Mouse (Mus musculus) midbrain, embryonic 11.5 days (tissue): ENCODE measurements around the gene Exd2. TPM values are rescaled to one million over a fixed set of nuclear protein-coding genes. Genes with fewer than 3 reads are reported as not detected.
"Not testable (repeated sequence)": the region's sequence is repeated elsewhere in the genome, so short reads cannot be mapped to it uniquely, and the experiment has no call there.

ENCODE experiments used
- ATAC-seq: fragments of 200-750 bp; cut with Nextera tagmentation; 2 replicates; pipeline ENCODE4 v1.8.0; 2017; ENCODE audit warnings: moderate TSS enrichment, moderate library complexity; ENCODE audit not compliant: low FRiP score
- DNase-seq: peaks from one replicate; pipeline ENCODE4 v3.0.0; 2015; ENCODE audit warnings: low spot score; ENCODE audit errors: missing footprints
- H3K27ac ChIP-seq: fragments of 300-500 bp; sonication (generic); 2 replicates; pipeline ENCODE4 v1.5.1; 2014; ENCODE audit warnings: low read depth, low read length
- H3K27me3 ChIP-seq: fragments of 300-500 bp; sonication (generic); 2 replicates; pipeline ENCODE4 v1.6.1; 2014; ENCODE audit warnings: mild to moderate bottlenecking, low read length, moderate library complexity, mixed read lengths; ENCODE audit not compliant: control insufficient read depth, insufficient read depth
- H3K36me3 ChIP-seq: fragments of 300-500 bp; sonication (generic); 2 replicates; pipeline ENCODE4 v1.6.1; 2014; ENCODE audit warnings: mild to moderate bottlenecking, low read length, moderate library complexity, mixed read lengths; ENCODE audit not compliant: control insufficient read depth, insufficient read depth
- H3K4me1 ChIP-seq: fragments of 300-500 bp; sonication (generic); 2 replicates; pipeline ENCODE4 v1.6.1; 2014; ENCODE audit warnings: low read length; ENCODE audit not compliant: control insufficient read depth, insufficient read depth
- H3K4me2 ChIP-seq: fragments of 300-500 bp; sonication (generic); 2 replicates; pipeline ENCODE4 v1.6.1; 2014; ENCODE audit warnings: mild to moderate bottlenecking, moderate library complexity
- H3K4me3 ChIP-seq: fragments of 300-500 bp; sonication (generic); 2 replicates; pipeline ENCODE4 v1.5.1; 2014; ENCODE audit warnings: low read depth, low read length
- H3K9ac ChIP-seq: fragments of 300-500 bp; sonication (generic); 2 replicates; pipeline ENCODE4 v1.6.1; 2014; ENCODE audit warnings: low read length
- H3K9me3 ChIP-seq: fragments of 300-500 bp; sonication (generic); 2 replicates; pipeline ENCODE4 v1.6.1; 2016; ENCODE audit warnings: low read length; ENCODE audit not compliant: control insufficient read depth
- WGBS: fragments of 180-500 bp; shearing (Covaris S2); extraction: QIAGEN DNeasy Blood & Tissue Kit; methylation state at CpG from one replicate; pipeline ENCODE4 v1.1.7; 2014; 5-methylcytosine and 5-hydroxymethylcytosine counted together
- polyA plus RNA-seq: library from polyadenylated mRNA; unstranded; fragments of >200 nt; fragmentation: Nextera tagmentation; extraction: Ambion mirVana; gene quantifications from 2 replicates; pipeline ENCODE4 v1.2.1, GENCODE M21; 2014

The Exd2 gene
- polyA plus RNA-seq, 1 experiment from 2014 or later: 40.3 TPM

GRCm38 (mm10) chr12:80437051-80437675 lies 25.7 kb upstream of the Exd2 start:
- no peaks in the 10 kb centered on the region for H3K27me3 ChIP-seq
- ATAC-seq (no peak), DNase-seq (peak; percentile 93)
- peaks cover 9% of the 10 kb centered on the region; the same call in 1 of the 2 replicates for H3K4me1 ChIP-seq
- H3K36me3 ChIP-seq: no peaks in the 10 kb centered on the region
- peak overlapping the region; percentile 94 for H3K9ac ChIP-seq
- WGBS: 23% methylated on average over 4 of the region's 4 CpGs
- H3K4me2 ChIP-seq: peak overlapping the region; percentile 68
- peak overlapping the region; percentile 96 for H3K27ac ChIP-seq
- no peaks in the 10 kb centered on the region for H3K9me3 ChIP-seq
- peak overlapping the region; percentile 88 for H3K4me3 ChIP-seq

DNA sequence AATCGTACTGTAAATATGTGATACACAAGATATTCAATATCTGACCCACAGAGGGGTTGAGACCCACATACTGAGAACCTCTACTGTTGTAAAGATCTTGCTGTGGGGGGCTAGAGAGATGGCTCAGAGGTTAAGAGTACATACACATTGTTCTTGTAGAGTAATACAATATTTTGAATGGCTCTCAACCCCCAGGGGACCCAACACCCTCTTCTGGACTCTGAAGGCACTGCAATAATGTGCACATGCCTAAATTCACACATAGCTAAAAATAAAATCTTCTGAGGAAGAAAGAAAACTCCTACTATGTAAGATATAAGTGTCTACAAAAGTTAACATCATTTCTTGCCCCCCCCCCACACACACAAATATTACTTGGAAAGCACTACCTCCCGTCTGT lies 21.9 kb upstream of the Exd2 start:
- ATAC-seq: no peak
- H3K9me3 ChIP-seq: no peaks in the 10 kb centered on the region
- no peaks in the 10 kb centered on the region for H3K27me3 ChIP-seq
- H3K27ac ChIP-seq: no peak overlapping the region
- no peak overlapping the region for H3K4me2 ChIP-seq
- H3K36me3 ChIP-seq: no peaks in the 10 kb centered on the region
- no peak overlapping the region for H3K9ac ChIP-seq
- peaks cover 4% of the 10 kb centered on the region; the same call in 1 of the 2 replicates for H3K4me1 ChIP-seq
- whole genome bisulfite sequencing: 74% methylated on average over 2 of the region's 2 CpGs
- peak; percentile 45 for DNase-seq
- H3K4me3 ChIP-seq: no peak overlapping the region

DNA sequence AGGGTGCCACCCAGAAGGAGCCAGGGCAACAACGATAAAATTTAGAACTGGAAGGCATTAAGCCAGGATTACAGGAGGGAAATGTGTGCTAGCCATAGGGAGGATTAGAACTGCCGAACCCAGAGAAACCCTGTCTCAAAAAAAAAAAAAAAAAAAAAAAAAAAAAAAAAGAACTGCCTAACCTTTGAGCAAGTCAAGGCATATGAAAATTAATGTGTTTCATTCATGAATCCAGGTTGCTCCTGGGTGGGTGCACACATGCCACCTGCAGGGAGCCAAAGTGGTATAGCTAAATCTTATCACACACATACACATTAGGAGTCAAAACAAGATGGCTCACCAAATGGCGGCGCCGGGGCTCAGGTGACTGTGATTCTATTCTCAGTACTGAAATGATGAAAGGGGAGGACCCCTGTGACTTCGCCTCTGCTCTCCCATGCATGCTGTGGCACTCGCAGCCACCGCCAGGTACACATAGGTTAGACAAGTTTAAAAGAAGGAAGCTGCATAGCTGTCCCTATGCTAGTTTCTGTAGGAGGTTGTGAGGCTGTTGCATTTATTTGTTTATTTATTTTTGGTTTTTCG lies 18.3 kb upstream of the Exd2 start:
- Histone ChIP-seq H3K27me3 (no peaks in the 10 kb centered on the region), H3K9ac (no peak overlapping the region), H3K27ac (no peak overlapping the region), H3K4me1 (no peaks in the 10 kb centered on the region), H3K36me3 (no peaks in the 10 kb centered on the region), H3K9me3 (no peaks in the 10 kb centered on the region), H3K4me2 (no peak overlapping the region), H3K4me3 (no peak overlapping the region)
- WGBS: 87% methylated on average over 9 of the region's 9 CpGs
- DNase-seq (peak; percentile 4), ATAC-seq (no peak)

DNA sequence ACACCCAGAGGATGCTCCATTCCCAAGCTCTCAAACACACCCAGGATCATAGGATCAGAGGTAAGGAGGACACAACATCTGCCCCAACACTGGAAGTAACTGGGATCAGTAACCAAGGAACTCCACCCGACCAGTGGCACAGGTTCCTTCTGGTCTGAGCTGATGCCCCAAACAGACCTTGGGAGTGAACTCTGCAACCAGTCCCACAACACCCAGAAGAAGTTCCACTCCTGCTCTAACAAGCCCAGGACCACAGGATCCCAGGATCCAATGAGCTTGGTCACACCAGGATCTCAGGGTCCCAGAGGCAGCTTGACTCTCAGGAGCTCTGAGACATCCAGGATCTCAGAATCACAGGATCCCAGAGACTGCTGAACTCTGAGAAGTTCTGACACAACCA lies 9.4 kb upstream of the Exd2 start:
- Histone ChIP-seq H3K4me2 (no peak overlapping the region), H3K36me3 (no peaks in the 10 kb centered on the region), H3K27ac (no peak overlapping the region), H3K9ac (no peak overlapping the region), H3K4me3 (no peak overlapping the region), H3K4me1 (no peaks in the 10 kb centered on the region), H3K9me3 (no peaks in the 10 kb centered on the region), H3K27me3 (no peaks in the 10 kb centered on the region)
- DNase-seq (no peak), ATAC-seq (no peak)
- 87% methylated on average over 1 of the region's 1 CpGs for WGBS

DNA sequence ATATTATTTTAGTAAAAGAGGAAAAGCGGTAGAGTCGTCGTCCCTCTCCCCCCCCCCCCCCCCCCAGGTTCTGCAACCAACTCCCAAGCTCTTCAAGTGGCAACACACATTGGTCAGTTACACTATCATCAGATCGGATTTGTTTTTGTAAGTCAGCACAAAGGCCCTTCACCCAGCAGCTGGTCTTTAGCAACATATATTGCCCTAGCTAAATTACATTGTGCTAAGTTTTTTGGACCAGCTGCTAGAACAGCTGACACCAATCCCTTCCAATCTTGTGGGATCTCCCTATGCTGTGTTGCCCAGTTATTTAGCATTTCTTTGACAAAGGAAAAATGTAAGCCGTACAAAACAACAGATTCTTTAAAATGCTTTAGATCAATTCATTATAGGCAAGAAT lies 4.9 kb upstream of the Exd2 start:
- Histone ChIP-seq H3K4me3 (no peak overlapping the region), H3K9ac (no peak overlapping the region), H3K4me1 (no peaks in the 10 kb centered on the region), H3K27me3 (no peaks in the 10 kb centered on the region), H3K36me3 (no peaks in the 10 kb centered on the region), H3K9me3 (no peaks in the 10 kb centered on the region), H3K27ac (no peak overlapping the region), H3K4me2 (no peak overlapping the region)
- WGBS: 78% methylated on average over 5 of the region's 5 CpGs
- no peak for ATAC-seq
- DNase-seq: no peak

DNA sequence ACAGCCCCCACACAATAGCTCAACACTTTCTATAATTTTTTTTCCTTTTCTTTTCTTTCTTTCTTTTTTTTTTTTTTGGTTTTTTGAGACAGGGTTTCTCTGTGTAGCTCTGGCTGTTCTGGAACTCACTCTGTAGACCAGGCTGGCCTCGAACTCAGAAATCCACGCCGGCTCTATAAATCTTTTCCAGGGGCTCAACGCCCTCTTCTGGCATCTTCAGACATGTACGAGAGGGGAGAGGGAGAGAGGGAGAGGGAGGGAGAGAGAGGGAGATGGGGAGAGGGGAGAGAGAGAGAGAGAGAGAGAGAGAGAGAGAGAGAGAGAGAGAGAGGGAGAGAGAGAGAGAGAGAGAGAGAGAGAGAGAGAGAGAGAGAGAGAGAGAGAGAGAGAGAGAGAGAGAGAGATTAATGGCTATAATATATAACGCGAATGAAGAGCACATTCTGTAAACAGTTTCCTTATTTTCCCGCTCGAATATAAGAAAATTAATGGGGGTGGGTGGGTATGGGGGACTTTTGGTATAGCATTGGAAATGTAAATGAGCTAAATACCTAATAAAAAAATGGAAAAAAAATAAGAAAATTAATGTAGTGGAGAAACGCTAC lies 501 bp upstream of the Exd2 start:
- not testable (repeated sequence) for DNase-seq, H3K27ac ChIP-seq, ATAC-seq

GRCm38 (mm10) chr12:80463666-80464269 lies 873 bp downstream of the Exd2 start:
- Histone ChIP-seq H3K9ac (peak overlapping the region; percentile 90), H3K4me2 (peak overlapping the region; percentile 55), H3K27ac (no peak overlapping the region; the same call in 1 of the 2 replicates), H3K4me3 (peak overlapping the region; percentile 90), H3K36me3 (no peaks in the 10 kb centered on the region), H3K27me3 (no peaks in the 10 kb centered on the region), H3K9me3 (no peaks in the 10 kb centered on the region), H3K4me1 (no peaks in the 10 kb centered on the region; the same call in 1 of the 2 replicates)
- WGBS: 6% methylated on average over 17 of the region's 17 CpGs
- DNase-seq: peak; percentile 82
- no peak for ATAC-seq

More for the DNA sequence above, 501 bp upstream of the Exd2 start:
- not testable (repeated sequence) for H3K36me3 ChIP-seq, H3K4me1 ChIP-seq, H3K9me3 ChIP-seq, H3K27me3 ChIP-seq
- peak overlapping the region; percentile 55 for H3K4me2 ChIP-seq
- H3K9ac ChIP-seq: peak overlapping the region; percentile 90
- peak overlapping the region; percentile 90 for H3K4me3 ChIP-seq
- 9% methylated on average over 10 of the region's 10 CpGs for WGBS

DNA sequence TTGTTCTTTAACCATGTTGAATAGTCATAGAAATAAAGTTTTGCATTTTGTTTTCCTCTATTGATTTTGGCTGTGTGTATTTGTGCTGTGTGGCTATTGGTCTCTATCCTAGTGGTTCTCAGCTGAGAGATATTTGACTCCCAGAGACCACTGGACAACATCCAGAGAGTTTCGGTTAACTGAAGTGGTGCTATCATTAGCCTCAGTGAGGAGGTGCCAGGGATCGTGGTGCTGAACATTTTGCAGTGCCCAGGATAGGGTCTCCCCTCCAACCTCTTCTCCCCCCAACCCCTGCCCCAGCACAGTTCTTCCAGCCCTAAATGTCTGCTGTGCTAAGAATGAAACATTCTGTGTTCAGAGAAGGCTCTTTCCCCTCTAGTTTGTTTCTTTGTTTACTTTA lies 7.3 kb downstream of the Exd2 start:
- Histone ChIP-seq H3K9ac (no peak overlapping the region), H3K27ac (no peak overlapping the region), H3K36me3 (no peaks in the 10 kb centered on the region), H3K9me3 (no peaks in the 10 kb centered on the region), H3K4me3 (no peak overlapping the region), H3K4me2 (no peak overlapping the region), H3K27me3 (no peaks in the 10 kb centered on the region), H3K4me1 (no peaks in the 10 kb centered on the region)
- 91% methylated on average over 2 of the region's 2 CpGs for WGBS
- ATAC-seq (no peak), DNase-seq (no peak)

DNA sequence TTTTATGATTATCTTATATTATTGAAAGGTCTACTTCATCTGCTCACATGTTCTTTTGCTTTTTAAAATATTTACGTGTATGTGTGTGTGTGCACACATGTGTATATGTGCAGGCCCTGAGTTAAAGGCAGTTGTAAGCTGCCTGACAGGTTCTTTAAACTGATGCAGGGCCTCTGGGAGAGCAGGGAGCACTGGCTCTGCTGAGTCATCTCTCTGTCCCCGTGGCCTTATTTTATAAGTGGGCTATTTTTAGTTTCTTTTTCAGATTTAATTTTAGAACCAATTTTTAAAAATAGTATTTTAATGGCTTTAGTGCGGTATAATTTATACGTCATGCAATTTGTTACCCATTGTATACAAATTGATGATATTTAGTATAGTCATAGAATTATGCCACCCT lies 9.0 kb downstream of the Exd2 start:
- no peaks in the 10 kb centered on the region for H3K27me3 ChIP-seq
- H3K4me3 ChIP-seq: no peak overlapping the region
- ATAC-seq (no peak), DNase-seq (no peak)
- no peaks in the 10 kb centered on the region for H3K9me3 ChIP-seq
- H3K27ac ChIP-seq: no peak overlapping the region
- H3K4me2 ChIP-seq: no peak overlapping the region
- H3K4me1 ChIP-seq: no peaks in the 10 kb centered on the region
- H3K36me3 ChIP-seq: no peaks in the 10 kb centered on the region
- no peak overlapping the region for H3K9ac ChIP-seq
- 90% methylated on average over 4 of the region's 4 CpGs for WGBS
